ENCODE assay signal across 24 mouse cellular contexts in genomic region chr11:119402501-119403160, GRCm38 (mm10). TPM values are rescaled to one million over a fixed set of nuclear protein-coding genes. Genes with fewer than 3 reads are reported as not detected.
DNase-seq lines count a peak whose midpoint lies in the region; TF ChIP-seq lines count a peak whose summit lies in the region.
"Had no signal": no experiment of that assay in that cellular context is flagged by ENCODE, and none has a peak within 500 bp of the region (broad histone marks: within the 10 kb centered on the region; RNA-seq: fewer than 3 reads in every experiment).

No protein-coding gene starts in this region.

- H3ac ChIP-seq in C2C12 (ENCODE audit: control insufficient read depth, insufficient read length, low read depth) = peak overlapping the region; percentile 19

- peaks cover 12% of the 10 kb centered on the region for H3K79me3 ChIP-seq in C2C12 (ENCODE audit: low read depth)

- H3K27me3 ChIP-seq in kidney, adult 2 months (replicated peaks; ENCODE audit: control insufficient read depth, insufficient read depth, low read length) = no peaks in the 10 kb centered on the region
- no peaks in the 10 kb centered on the region for H3K27me3 ChIP-seq in C2C12 (ENCODE audit: control insufficient read depth, insufficient read depth, insufficient read length)
- H3K27me3 ChIP-seq: forebrain, embryonic 13.5 days; heart, embryonic 15.5 days had no signal

- intact Hi-C loops in left cerebral cortex, adult 2 months (cut with DNase I) = no loop called here

- H3K79me2 ChIP-seq in C2C12 (ENCODE audit: control insufficient read depth, insufficient read depth) = peaks cover 62% of the 10 kb centered on the region

- 0 out of 2 replicates have a peak, but pooled peaks cover 3% of the 10 kb centered on the region for H3K4me1 ChIP-seq in kidney, adult 2 months (ENCODE audit: control insufficient read depth, insufficient read depth, low read length)
- H3K4me1 ChIP-seq: embryonic facial prominence, embryonic 13.5 days; forebrain, embryonic 13.5 days; heart, embryonic 15.5 days; neural tube, embryonic 12.5 days had no signal

- 64% methylated on average over 11 of the region's 11 CpGs for WGBS in kidney, adult 2 months

- no peak overlapping the region for H3K4me3 ChIP-seq in kidney, adult 2 months (ENCODE audit: insufficient read depth, low read depth, low read length)
- no peak overlapping the region for H3K4me3 ChIP-seq in C2C12 (ENCODE audit: insufficient read depth, poor library complexity, severe bottlenecking)
- H3K4me3 ChIP-seq in left cerebral cortex, adult 2 months = no peak overlapping the region
- H3K4me3 ChIP-seq: embryonic facial prominence, embryonic 13.5 days; forebrain, embryonic 13.5 days; heart, embryonic 15.5 days; megakaryocyte, embryonic 14.5 days; neural tube, embryonic 12.5 days had no signal

- H3K36me3 ChIP-seq in kidney, adult 2 months (ENCODE audit: control insufficient read depth, insufficient read depth, low read length) = no peaks in the 10 kb centered on the region
- H3K36me3 ChIP-seq in C2C12 (ENCODE audit: control insufficient read depth, insufficient read depth) = peaks cover 25% of the 10 kb centered on the region
- H3K36me3 ChIP-seq: embryonic facial prominence, embryonic 13.5 days; neural tube, embryonic 12.5 days had no signal

- TF ChIP-seq POLR2A in kidney, adult 2 months (IDR thresholded peaks at IDR 0.05; ENCODE audit: low read depth, low read length) = no peak

- peak; percentile 37 for DNase-seq in kidney, adult 2 months
- no peak for DNase-seq in kidney, postnatal 4 days
- DNase-seq in 3T3-L1 (ENCODE audit: low read depth, low spot score) (peak; percentile 63), ZHBTc4 (ENCODE audit: low read depth, low spot score) (peak; percentile 70)
- DNase-seq in left cerebral cortex, adult 2 months (ENCODE audit: extremely low spot score in 1 of 2, low spot score in 2 of 2) = no peak
- DNase-seq in gastrocnemius, postnatal 4 days (ENCODE audit: low spot score in 2 of 2) = no peak
- DNase-seq in left cerebral cortex, adult 18-20 months (ENCODE audit: low spot score in 2 of 2) = no peak
- DNase-seq: adrenal gland, postnatal 36 days; cerebellum, adult 11 months; cerebellum, postnatal 10 days; heart, adult 11 months; lung, adult 18-20 months; lung, postnatal 14 days; midbrain, embryonic 14.5 days; right cerebral cortex, postnatal 14 days; spleen, adult 18-20 months; thymus, postnatal 14 days had no signal

- TF ChIP-seq CTCF in kidney, adult 2 months (conservative IDR thresholded peaks at IDR 0.05; ENCODE audit: insufficient read depth, insufficient read length, low read depth, low read length) = no peak
- no peak for TF ChIP-seq CTCF in C2C12 (IDR thresholded peaks at IDR 0.05; ENCODE audit: control insufficient read depth, insufficient read depth, insufficient read length)
- TF ChIP-seq CTCF in left cerebral cortex, adult 2 months (IDR thresholded peaks at IDR 0.05) = no peak

- no peak overlapping the region; the same call in 1 of the 2 replicates for H3K27ac ChIP-seq in kidney, adult 2 months (ENCODE audit: insufficient read depth, low read depth, low read length)
- no peak overlapping the region for H3K27ac ChIP-seq in left cerebral cortex, adult 2 months
- H3K27ac ChIP-seq: embryonic facial prominence, embryonic 13.5 days; forebrain, embryonic 13.5 days; heart, embryonic 15.5 days; hindbrain, postnatal 0 days; neural tube, embryonic 12.5 days had no signal

TF ChIP-seq in C2C12, 6 proteins besides CTCF, POLR2A, EP300 and RAD21:
- TF ChIP-seq FOSL1 (IDR thresholded peaks at IDR 0.05; ENCODE audit: insufficient read depth, low read length, poor library complexity, severe bottlenecking) (no peak), MYOD1 (IDR thresholded peaks at IDR 0.05; ENCODE audit: control insufficient read depth, insufficient read length, low read depth) (no peak), USF1 (IDR thresholded peaks at IDR 0.05; ENCODE audit: low read depth) (no peak), CEBPB (IDR thresholded peaks at IDR 0.05; ENCODE audit: low read depth) (no peak), MYOG (IDR thresholded peaks at IDR 0.05; ENCODE audit: control insufficient read depth, extremely low read depth, insufficient read length) (no peak), MAX (IDR thresholded peaks at IDR 0.05) (no peak)

RNA-seq across cellular contexts. Expression of gene Rnf213, which starts 9.7 kb away (rescaled TPM):
- polyA plus RNA-seq in kidney, adult 2 months (2012; rRNA removed) = 15.0 and 18.5 TPM in 2 replicates
- 6.3 TPM for polyA plus RNA-seq in C2C12 (2012; fragmentation: generic; extraction: Trizol)
- 1 to 10 TPM; 3.4 to 3.9 TPM for total RNA-seq in left cerebral cortex, adult 2 months (2021)
- total RNA-seq in gastrocnemius, postnatal 4 days (2021) = 10 to 100 TPM in 1 of 2 experiments, 1 to 10 TPM in 1; 9.2 to 10.9 TPM
- 1 to 10 TPM; 3.6 to 4.0 TPM for total RNA-seq in left cerebral cortex, adult 18-20 months (2021)

RNA-seq across cellular contexts. Expression of gene Slc26a11, which starts 47.3 kb away (rescaled TPM):
- polyA plus RNA-seq in kidney, adult 2 months (2012; rRNA removed) = 13.0 and 27.9 TPM in 2 replicates
- 0.51 TPM for polyA plus RNA-seq in C2C12 (2012; fragmentation: generic; extraction: Trizol)
- total RNA-seq in left cerebral cortex, adult 2 months (2021) = 1 to 10 TPM; 3.9 TPM
- 1 to 10 TPM; 5.3 TPM for total RNA-seq in gastrocnemius, postnatal 4 days (2021)
- 1 to 10 TPM; 3.4 to 4.0 TPM for total RNA-seq in left cerebral cortex, adult 18-20 months (2021)

RNA-seq across cellular contexts. Expression of gene Sgsh, which starts 47.3 kb away (rescaled TPM):
- 24.8 and 28.8 TPM in 2 replicates for polyA plus RNA-seq in kidney, adult 2 months (2012; rRNA removed)
- polyA plus RNA-seq in C2C12 (2012; fragmentation: generic; extraction: Trizol) = 2.3 TPM
- total RNA-seq in left cerebral cortex, adult 2 months (2021) = 1 to 10 TPM; 4.6 to 5.0 TPM
- total RNA-seq in gastrocnemius, postnatal 4 days (2021) = 1 to 10 TPM; 5.9 to 6.5 TPM
- total RNA-seq in left cerebral cortex, adult 18-20 months (2021) = 1 to 10 TPM; 3.9 to 4.1 TPM

Comparison
In these comparisons a context has a peak if more than half of its experiments do, and no peak if none do; other contexts are left out.
1. DNase-seq: peak in kidney, adult 2 months (single experiment), 3T3-L1 (single experiment) and ZHBTc4 (single experiment); none in kidney, postnatal 4 days (0 of 2), left cerebral cortex, adult 2 months (0 of 2), gastrocnemius, postnatal 4 days (0 of 2) and left cerebral cortex, adult 18-20 months (0 of 2).